Mouse (Mus musculus) lung, embryonic 15.5 days (tissue): ENCODE measurements at regions not wholly inside any gene's neighbourhood (a gene's known extent, or its start where the extent isn't known, plus 50 kb on each side); places are given as distances from the start of the nearest gene placed in this dataset.

Experiments
- ATAC-seq: fragments of 200-750 bp; cut with Nextera tagmentation; 2 replicates; pipeline ENCODE4 v1.8.0; 2017; ENCODE audit warnings: moderate number of reproducible peaks, borderline replicate concordance; ENCODE audit not compliant: low FRiP score, low TSS enrichment; ENCODE audit errors: extremely low read depth
- H3K27ac ChIP-seq: fragments of 300-500 bp; sonication (generic); 2 replicates; pipeline ENCODE4 v1.5.1; 2015; ENCODE audit warnings: moderate library complexity, mild to moderate bottlenecking, inconsistent platforms
- H3K27me3 ChIP-seq: fragments of 300-500 bp; sonication (generic); 2 replicates; pipeline ENCODE4 v1.6.1; 2015; ENCODE audit warnings: inconsistent platforms
- H3K36me3 ChIP-seq: fragments of 300-500 bp; sonication (generic); 2 replicates; pipeline ENCODE4 v1.6.1; 2015; ENCODE audit warnings: inconsistent platforms
- H3K4me1 ChIP-seq: fragments of 300-500 bp; sonication (generic); 2 replicates; pipeline ENCODE4 v1.6.1; 2015; ENCODE audit warnings: inconsistent platforms
- H3K4me2 ChIP-seq: fragments of 300-500 bp; sonication (generic); 2 replicates; pipeline ENCODE4 v1.6.1; 2015; ENCODE audit warnings: inconsistent platforms, mild to moderate bottlenecking, moderate library complexity
- H3K4me3 ChIP-seq: fragments of 300-500 bp; sonication (generic); 2 replicates; pipeline ENCODE4 v1.5.1; 2015; ENCODE audit warnings: mild to moderate bottlenecking, inconsistent platforms
- H3K9ac ChIP-seq: fragments of 300-500 bp; sonication (generic); 2 replicates; pipeline ENCODE4 v1.6.1; 2015; ENCODE audit warnings: inconsistent platforms
- H3K9me3 ChIP-seq: fragments of 300-500 bp; sonication (generic); 2 replicates; pipeline ENCODE4 v1.6.1; 2016; ENCODE audit warnings: inconsistent platforms
- WGBS: fragments of 180-500 bp; shearing (Covaris S2); methylation state at CpG from one replicate; pipeline ENCODE4 v1.1.7; 2015; 5-methylcytosine and 5-hydroxymethylcytosine counted together

DNA sequence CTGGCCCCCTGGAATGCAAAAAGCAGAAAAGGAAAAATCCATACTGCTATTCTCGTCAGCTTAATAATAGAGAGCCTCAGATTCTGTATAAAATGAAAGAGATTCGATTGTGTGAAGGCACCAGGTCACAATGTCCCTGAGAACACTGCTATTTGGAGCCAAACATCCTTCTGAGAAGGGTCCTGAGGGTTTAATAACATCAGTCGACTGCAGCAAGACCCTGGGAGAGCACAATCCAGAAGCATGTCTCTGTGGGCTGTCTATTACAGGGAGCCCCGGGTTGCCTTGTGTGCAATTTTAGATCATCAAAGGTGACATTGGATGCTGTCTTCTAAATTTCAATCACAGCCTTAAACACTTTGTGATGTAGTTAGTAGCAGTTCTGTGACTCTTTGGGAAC is 69.6 kb upstream of the Rnf152 start:
- H3K4me3 ChIP-seq: no peak overlapping the region
- WGBS: 62% methylated on average over 4 of the region's 4 CpGs
- no peak for ATAC-seq
- H3K27me3 ChIP-seq: no peaks in the 10 kb centered on the region
- H3K27ac ChIP-seq: no peak overlapping the region
- no peaks in the 10 kb centered on the region for H3K36me3 ChIP-seq
- no peaks in the 10 kb centered on the region for H3K9me3 ChIP-seq
- H3K4me2 ChIP-seq: no peak overlapping the region
- no peak overlapping the region for H3K9ac ChIP-seq
- H3K4me1 ChIP-seq: 0 out of 2 replicates have a peak, but pooled peaks cover 5% of the 10 kb centered on the region

DNA sequence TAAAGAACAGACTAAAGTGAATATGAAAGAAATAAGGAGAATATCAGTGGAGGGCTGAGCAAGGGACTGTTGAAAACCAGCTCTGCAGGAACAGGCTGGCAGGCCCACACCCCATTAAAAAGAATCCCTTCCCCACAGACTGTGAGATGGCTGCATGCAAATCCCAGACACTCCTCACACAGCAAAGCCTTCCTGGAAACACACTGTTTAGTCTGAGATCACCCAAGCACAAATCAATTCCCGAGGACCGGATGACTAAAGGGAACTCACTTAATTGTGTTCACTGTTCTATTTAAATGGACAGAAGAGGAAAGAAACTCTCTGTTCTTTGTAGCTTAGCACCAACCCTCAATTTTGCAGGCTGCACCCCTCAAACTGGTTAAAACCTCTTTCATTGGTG is 66.9 kb upstream of the Rnf152 start:
- WGBS: 35% methylated on average over 2 of the region's 2 CpGs
- Histone ChIP-seq H3K4me3 (no peak overlapping the region), H3K9me3 (no peaks in the 10 kb centered on the region), H3K27me3 (no peaks in the 10 kb centered on the region), H3K9ac (no peak overlapping the region), H3K27ac (no peak overlapping the region), H3K4me2 (no peak overlapping the region), H3K4me1 (no peaks in the 10 kb centered on the region), H3K36me3 (no peaks in the 10 kb centered on the region)
- ATAC-seq: no peak

GRCm38 (mm10) chr1:105422945-105423344 is 66.4 kb upstream of the Rnf152 start:
- Histone ChIP-seq H3K4me1 (no peaks in the 10 kb centered on the region), H3K4me2 (no peak overlapping the region), H3K27ac (no peak overlapping the region), H3K4me3 (no peak overlapping the region), H3K36me3 (no peaks in the 10 kb centered on the region), H3K9ac (no peak overlapping the region), H3K9me3 (no peaks in the 10 kb centered on the region), H3K27me3 (no peaks in the 10 kb centered on the region)
- 89% methylated on average over 6 of the region's 6 CpGs for WGBS
- no peak for ATAC-seq

GRCm38 (mm10) chr1:105420374-105421046 is 64.0 kb upstream of the Rnf152 start:
- ATAC-seq: no peak
- WGBS: 67% methylated on average over 5 of the region's 5 CpGs
- H3K4me1 ChIP-seq: no peaks in the 10 kb centered on the region
- no peaks in the 10 kb centered on the region for H3K27me3 ChIP-seq
- no peak overlapping the region for H3K9ac ChIP-seq
- H3K36me3 ChIP-seq: no peaks in the 10 kb centered on the region
- no peak overlapping the region for H3K4me3 ChIP-seq
- no peak overlapping the region for H3K27ac ChIP-seq
- H3K9me3 ChIP-seq: no peaks in the 10 kb centered on the region
- no peak overlapping the region for H3K4me2 ChIP-seq
